Mouse (Mus musculus): ENCODE data around the gene Gabrg2. TPM values are rescaled to one million over a fixed set of nuclear protein-coding genes. Genes with fewer than 3 reads are reported as not detected.

The Gabrg2 gene
- total RNA-seq (2021) = not detected

DNA sequence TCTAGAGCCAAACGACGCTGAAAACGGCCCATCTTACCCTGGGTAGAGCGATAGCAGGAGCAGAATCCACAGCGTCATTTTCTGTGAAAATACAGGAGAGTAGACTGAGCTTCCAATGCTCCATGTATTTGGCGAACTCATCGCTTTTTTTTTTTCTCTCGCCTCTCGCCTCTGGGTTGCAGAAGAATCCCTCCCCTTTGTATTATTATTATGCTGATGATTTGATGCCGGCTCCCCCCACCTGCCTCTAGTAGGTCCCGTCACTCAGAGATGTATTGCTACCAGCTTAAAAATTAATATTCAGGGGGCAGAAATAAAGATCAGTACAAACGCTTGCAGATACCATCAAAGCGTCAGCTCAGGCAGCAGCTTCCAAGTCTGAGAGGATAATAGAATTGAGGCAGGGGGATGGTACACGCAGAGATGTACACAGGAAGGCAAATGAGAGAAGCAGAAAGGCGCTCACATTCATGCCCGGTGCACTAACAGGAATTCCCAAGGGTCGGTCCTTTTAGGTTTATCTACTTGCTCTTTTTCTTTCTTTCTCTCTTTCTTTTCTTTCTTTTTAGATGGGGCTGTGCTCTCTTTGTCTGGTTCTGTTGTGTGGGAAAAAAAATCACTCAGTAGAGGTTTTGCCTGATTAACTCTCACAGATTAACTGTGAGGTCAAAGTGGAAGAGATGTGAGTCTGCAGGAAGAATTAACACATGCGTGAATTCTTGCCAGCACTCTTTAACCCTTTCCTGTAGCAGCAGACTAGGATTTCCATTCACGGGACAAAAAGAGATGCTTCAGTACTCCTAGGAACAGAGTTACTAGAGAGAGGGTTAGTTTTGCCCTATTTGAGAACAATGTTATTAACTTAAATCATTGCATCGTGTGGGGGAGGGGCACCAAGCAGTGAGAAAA lies at the start of gene Gabrg2:
Gabrg2 (minus strand) TSS at position 668 of the 909 bp plus-strand sequence.
- DNase-seq (ENCODE audit: low spot score) = no peak
- intact Hi-C loops (cut with DNase I) = no loop called here

DNA sequence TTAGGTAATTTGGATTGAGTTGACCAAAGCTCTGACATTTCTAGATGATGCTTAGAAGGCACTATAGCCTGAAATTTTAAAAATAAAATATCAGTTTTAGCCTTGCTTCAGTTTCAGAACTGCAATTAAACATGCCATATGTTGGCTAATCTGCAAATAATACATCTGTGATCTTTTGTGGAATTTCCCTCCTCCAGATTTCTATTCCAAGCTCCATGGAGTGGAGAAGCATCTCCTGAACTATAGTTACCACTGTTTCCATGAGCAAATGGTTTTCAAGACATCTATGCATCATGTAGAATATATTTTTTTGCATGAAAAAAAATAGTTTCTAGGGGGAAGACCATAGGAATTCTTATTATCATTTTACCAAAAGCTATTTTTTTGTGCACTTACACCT lies 47.5 kb upstream of the Gabrg2 start:
- DNase-seq (ENCODE audit: low spot score) = no peak
- intact Hi-C loops (cut with DNase I) = no loop called here

DNA sequence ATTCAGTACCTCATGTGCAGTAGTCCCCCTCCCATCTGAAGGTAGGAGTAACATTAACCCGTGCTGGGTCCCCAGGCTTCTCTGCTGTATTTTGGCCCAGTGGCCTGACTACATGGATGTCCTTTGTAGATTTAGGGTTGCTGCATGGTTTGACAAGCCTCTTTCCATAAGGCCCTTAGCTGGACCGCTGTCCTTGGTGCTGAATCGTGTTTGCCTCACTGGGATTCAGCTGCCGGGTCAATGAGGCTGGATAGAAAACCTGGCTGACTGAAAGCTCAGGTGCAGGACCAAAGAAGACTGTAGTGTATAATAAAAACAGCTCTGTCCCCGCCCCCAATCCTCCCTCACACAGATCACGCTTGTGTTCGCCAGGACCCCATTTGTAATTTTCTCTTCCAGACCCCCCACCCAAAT lies 1.2 kb downstream of the Gabrg2 start:
- intact Hi-C loops (cut with DNase I) = no loop called here

DNA sequence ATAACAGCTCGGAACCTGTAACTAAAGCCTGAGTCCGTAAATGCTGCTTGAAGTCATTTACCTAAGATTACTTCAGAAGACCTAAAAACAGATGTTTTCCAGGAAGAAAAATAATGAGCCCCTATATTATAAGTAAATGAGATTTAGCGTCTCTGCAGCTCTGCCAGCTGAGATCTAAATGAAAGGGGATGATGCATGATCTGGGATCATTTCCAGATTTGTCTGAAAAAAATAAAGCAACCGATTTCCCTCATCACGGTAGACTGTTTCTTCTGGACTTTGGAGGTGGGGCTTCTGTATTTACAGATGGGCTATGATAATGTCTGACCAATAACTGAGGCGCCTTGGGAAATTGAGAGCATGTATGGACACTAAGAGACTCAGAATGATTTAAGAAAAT lies 20.5 kb downstream of the Gabrg2 start:
- intact Hi-C loops (cut with DNase I) = no loop called here
- DNase-seq (ENCODE audit: low spot score) = no peak

More for the DNA sequence above, 1.2 kb downstream of the Gabrg2 start:
- no peak for DNase-seq (ENCODE audit: low spot score)

DNA sequence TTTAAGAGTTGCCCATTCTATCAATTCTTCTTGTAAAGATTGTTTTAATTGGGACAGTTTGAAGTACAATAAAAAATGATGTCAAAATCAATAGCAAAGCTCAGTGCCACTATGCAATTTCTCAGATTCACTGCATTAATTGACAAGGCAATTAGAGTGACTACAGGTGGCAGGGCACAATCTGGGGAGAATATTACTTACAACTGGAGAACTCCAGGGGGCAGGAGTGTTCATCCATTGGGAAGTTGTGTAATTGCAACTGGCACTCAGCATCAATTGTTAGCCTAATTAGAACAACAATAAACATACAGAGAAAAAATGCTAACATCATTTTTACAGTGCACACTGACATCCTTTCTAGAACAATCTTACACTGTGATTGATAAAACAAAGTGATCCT lies 32.1 kb downstream of the Gabrg2 start:
- intact Hi-C loops (cut with DNase I) = no loop called here
- DNase-seq (ENCODE audit: low spot score) = no peak

DNA sequence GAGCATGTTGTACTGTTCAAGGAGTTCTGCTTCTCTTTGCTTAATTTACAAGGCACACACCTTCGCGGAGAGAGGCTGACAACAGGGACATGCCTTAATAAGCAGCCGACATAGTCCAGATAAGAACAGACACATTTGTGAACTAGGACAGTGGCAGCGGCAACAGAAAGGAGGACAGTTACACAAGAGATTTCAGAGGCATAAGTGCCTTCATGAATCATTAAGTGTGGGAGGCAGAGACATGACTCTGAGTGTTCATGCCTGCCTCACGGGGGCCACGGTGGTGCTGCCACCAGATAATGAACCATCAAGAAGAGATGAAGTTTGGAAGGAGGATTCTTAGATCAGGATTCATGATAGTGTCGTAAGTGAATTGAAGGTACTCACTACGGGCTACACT lies 38.0 kb downstream of the Gabrg2 start:
- intact Hi-C loops (cut with DNase I) = no loop called here
- no peak for DNase-seq (ENCODE audit: low spot score)

DNA sequence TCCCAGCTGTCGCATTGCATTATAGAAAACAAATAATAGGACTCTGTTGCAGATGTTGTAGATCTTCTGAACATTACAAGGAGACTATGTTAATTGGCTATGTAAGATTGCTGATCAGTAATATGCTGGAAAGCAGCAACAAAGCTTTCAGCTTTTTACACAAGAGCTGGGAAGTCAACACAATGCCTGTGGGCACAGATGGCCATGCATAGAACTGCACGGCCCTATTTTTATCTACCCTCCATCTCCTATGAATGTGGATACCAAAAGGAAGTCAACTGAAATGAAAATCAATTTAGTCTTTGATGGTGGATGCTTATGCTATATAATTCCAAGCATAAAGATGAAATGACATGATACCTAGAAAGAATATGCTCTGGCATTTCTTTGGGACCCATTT lies 47.1 kb downstream of the Gabrg2 start:
- intact Hi-C loops (cut with DNase I) = no loop called here
- DNase-seq (ENCODE audit: low spot score) = no peak

DNA sequence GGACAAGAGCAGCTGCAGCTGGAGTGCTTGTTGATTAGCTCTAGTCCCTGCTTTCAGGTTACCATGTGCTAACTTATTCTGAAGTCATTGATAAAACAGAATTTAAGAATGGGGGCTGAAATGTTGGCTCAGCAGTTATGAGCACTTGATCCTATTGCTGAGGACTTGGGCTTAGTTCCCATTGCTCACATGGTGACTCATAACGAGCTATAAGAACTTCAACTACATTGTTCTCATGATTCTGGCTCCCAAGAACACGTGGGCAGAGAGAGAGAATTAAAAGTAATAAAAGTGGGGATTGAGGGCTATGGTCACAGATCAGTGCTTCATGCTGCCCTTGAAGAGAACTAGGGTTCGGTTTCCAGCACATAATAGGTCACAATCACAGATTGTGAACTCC lies 48.8 kb downstream of the Gabrg2 start:
- intact Hi-C loops (cut with DNase I) = no loop called here

DNA sequence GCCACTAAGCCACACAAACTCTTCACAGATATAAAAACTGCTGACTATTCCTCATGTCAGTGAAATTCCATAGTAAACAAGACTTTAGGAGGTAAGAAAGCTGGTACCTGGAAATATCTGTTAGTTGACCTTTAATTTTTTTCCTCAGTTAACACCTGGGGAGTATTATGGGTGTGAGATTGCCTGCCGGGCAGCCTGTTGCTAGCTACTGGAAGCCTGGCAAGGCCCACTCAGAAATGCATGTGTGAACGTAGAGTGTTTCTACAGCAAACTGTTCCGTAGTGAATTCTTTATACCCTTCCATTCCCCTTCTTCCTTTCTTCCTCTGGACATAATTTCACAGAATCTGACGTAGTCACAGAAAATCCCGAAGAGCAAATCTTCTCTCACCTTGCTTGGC lies 55.2 kb downstream of the Gabrg2 start:
- no peak for DNase-seq (ENCODE audit: low spot score)
- intact Hi-C loops (cut with DNase I) = no loop called here

More for the DNA sequence above, 48.8 kb downstream of the Gabrg2 start:
- DNase-seq (ENCODE audit: low spot score) = no peak

DNA sequence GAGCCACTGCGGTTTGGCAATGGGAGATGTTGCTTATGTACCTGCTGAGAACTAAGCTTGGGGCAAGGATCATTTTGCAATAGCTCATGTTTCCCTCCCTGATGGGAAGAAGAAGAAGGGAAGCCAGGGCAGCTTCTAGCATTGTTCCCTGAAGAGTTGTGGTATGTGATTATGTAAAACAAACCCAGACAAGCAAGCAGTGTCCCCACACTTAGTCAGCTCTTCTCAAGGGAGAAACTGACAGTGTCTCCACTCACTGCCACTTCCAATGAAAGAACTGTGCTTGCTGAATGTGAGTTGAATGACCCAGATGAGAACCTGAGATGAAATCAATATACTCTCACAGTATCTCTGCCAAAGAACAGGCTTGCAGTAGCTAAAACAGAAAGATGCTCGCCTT lies 62.7 kb downstream of the Gabrg2 start:
- intact Hi-C loops (cut with DNase I) = no loop called here
- no peak for DNase-seq (ENCODE audit: low spot score)

DNA sequence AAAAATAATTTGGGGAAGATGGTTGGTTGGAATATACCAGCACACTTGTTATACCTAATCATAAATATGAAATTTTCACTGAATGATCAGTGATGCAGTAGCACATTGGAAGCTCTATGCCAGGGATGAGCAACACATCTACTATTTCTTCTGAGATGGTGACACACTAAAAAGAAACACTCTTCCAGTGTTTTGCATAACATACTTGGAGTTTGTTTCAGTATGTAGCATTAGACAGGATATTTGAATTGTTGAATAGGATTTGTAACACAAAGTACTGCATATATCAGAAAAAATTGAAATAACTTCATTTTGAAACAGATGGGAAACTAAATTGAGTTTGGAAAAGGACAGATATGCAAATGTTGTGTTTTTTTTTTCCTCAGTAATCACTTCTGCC lies 81.8 kb downstream of the Gabrg2 start:
- DNase-seq (ENCODE audit: low spot score) = no peak
- intact Hi-C loops (cut with DNase I) = no loop called here

DNA sequence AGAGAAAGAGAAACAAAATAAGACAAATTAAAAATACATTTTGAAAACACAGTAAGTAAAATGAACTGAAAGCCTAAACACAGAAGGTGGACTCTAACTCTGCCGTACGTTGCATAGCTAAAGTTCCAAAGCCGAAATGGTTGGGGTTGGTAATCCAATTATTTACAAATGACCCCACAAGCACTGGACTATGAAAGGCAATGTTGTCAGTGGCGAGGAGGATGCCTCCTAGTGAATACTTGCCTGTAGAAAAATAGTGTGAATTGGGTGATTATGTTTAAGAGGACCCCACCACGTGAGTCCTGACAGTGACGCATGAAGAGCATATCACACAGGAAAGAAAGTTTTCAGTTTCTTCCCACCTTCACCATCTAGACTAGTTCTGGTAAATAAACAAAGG lies 86.6 kb downstream of the Gabrg2 start:
- DNase-seq (ENCODE audit: low spot score) = no peak
- intact Hi-C loops (cut with DNase I) = no loop called here

DNA sequence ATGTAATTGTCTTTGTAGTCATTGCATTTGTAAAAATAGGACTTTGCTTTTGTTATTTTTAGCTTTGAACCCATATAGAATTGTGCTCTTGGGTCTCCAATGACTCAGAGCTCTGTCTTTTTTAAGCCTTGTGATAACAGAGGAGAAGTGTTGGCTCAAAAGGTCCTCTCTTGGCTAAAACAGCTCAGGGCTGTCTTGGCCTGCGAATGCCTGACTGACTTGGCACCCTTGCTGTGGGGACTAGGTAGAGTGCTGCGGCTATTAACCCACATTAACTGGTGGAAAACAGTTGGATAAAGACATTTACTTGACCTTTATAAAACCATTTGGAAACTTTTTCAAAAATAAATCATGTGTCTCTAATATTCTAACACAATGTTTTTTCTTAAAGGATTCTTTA lies 97.0 kb downstream of the Gabrg2 start:
- intact Hi-C loops (cut with DNase I) = no loop called here
- no peak for DNase-seq (ENCODE audit: low spot score)

Other genes with a start within 250 kb of the Gabrg2 start
- 1 to 10 TPM in 1 of 2 experiments, under 1 TPM in 1; 0.56 to 1.0 TPM for gene Gabra1, start 182.1 kb upstream of the Gabrg2 start, total RNA-seq (2021)